Mouse (Mus musculus): ENCODE results near the gene Slc25a13.

DNA sequence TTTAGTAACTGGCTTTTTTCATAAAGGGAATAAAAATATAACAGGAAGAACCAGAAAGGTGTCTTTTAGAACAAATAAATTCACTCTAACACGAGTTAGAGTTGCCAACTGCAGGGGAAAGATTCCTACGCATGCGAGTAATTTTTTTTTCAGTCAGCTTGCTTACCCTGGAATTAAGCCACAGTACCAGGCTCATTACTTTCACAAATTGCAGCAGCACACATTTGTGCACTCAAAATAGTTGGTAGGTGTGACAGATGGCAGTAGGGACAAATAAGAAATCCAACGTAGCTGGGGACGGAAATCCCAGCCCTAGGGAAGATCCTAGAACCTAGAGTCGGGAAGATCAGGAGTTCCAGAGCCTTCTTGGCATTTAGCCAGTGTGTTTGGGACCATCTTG is 22.1 kb downstream of the Slc25a13 start:
- TF ChIP-seq POLR2A (IDR thresholded peaks at IDR 0.05; ENCODE audit: borderline replicate concordance, extremely low read depth, insufficient read depth, insufficient read length, poor library complexity, severe bottlenecking) (no peak), CTCF (IDR thresholded peaks at IDR 0.05; ENCODE audit: borderline replicate concordance, extremely low read depth, insufficient read depth, insufficient read length) (no peak)

Measured in brain, embryonic 14.5 days (tissue).